Mouse (Mus musculus) brain, embryonic 18.5 days (tissue): ENCODE data around the gene Olfr893.
"Not testable (repeated sequence)": the region's sequence is repeated elsewhere in the genome, so short reads cannot be mapped to it uniquely, and the experiment has no call there.

Experiments
- DNase-seq: peaks from one replicate; pipeline ENCODE4 v3.0.0-alpha.2; 2012; ENCODE audit warnings: low read depth, low spot score

Olfr893 gene

DNA sequence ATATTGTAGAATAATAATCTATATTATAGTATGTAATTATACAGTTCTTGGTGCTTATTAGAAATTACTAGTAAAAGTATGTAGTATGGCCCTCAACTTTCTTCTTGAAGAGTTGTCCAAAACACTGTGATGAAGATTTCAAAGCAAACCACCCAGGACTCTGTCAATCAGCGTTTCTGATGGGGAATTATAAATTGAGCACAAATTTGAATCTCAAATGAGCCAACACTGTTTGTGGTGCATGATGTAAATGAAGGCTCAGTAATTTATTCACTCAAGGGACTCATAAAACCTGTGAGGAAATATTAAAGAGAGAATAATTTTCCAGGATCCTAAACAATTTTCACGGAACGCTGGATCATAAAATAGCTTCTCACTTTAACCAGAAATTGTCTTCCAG, at the start of gene Olfr893:
Gene Olfr893, plus strand, starts transcription at position 301 of the 400 bp plus-strand sequence.
- DNase-seq = no peak

DNA sequence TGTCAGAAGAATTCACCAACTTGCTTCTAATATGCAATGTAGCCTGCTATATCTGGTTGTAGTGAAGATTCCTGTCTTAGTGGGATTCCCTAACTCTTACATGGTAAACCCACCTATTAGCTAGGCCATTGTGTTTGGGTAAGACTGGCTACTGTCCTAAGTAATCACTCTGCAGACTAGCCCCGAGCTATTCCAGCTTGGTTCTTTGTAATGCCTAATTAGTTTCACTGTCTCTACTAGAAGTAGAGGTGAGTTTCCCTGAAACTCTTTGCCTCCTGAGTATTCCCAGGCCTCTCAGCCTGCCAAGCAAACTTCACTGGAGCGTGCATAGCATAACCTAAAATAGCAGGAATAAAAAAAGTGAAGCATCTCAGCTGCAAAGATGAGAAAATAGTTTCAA, 39.8 kb upstream of the Olfr893 start:
- DNase-seq = not testable (repeated sequence)

DNA sequence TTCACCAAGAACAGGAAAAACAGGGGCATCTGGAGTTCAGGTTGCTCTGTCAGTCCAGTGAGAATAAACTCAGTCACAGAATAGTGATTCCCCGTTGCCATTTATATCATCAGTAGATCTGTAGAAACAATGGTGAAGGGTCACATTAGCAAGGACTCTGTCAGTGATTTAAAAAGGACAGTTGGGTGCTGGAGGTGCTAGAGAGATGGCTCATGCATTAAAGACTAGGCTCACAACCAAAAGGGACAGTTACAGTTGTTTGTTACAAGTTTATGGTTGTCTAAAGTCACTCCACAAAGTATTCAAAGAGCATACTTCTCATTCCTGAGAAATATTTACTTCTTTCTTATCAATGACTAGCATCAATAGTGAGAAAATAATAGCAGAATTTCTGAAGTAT, 27.4 kb upstream of the Olfr893 start, which contains the start of gene Olfr891:
Gene Olfr891, minus strand, starts transcription at position 101 of the 400 bp plus-strand sequence.
- no peak for DNase-seq

DNA sequence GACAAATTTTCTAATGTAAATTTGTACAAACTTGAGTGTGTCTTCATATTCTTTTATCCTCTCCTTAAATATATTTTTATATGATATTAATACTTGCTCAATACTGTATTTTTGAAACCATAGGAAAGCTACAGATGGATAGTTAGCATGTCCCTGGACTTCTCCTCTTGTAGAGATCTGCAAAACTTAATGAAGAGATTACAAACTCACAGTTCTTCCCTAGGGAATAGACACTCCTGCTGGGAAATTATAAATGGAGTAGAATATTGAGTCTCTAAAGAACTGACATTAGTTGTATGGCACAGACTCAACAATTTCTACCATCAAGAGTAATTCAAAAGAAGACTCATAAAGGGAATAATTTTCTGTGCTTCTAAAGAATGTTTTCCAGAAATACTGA, 9.6 kb downstream of the Olfr893 start, which contains the start of gene Olfr894:
Gene Olfr894, plus strand, starts transcription at position 301 of the 400 bp plus-strand sequence.
- no peak for DNase-seq

- no peak for DNase-seq
Observed at GRCm38 (mm10) chr9:38252474-38252873, 44.3 kb downstream of the Olfr893 start, which contains the start of gene Olfr143. Olfr143 (plus strand) TSS chr9:38252774.
